Mouse (Mus musculus) limb, embryonic 11.5 days (tissue): Measurements from ENCODE around the gene Il23r. TPM values are rescaled to one million over a fixed set of nuclear protein-coding genes. Genes with fewer than 3 reads are reported as not detected.

Source experiments
- ATAC-seq: fragments of 200-750 bp; cut with Nextera tagmentation; 2 replicates; pipeline ENCODE4 v1.8.0; 2017; ENCODE audit warnings: low read depth; ENCODE audit not compliant: insufficient number of reproducible peaks, low FRiP score, low TSS enrichment
- DNase-seq: peaks from one replicate; pipeline ENCODE4 v3.0.0-alpha.2; 2015; ENCODE audit warnings: low spot score
- H3K27ac ChIP-seq: fragments of 300-500 bp; sonication (generic); replicated peaks from 2 replicates; pipeline ENCODE4 v1.5.1; 2014; ENCODE audit warnings: low read depth, mild to moderate bottlenecking, low read length
- H3K27me3 ChIP-seq: fragments of 300-500 bp; sonication (generic); 2 replicates; pipeline ENCODE4 v1.6.1; 2014; ENCODE audit warnings: mild to moderate bottlenecking, low read length, mixed read lengths; ENCODE audit not compliant: control insufficient read depth, insufficient read depth
- H3K36me3 ChIP-seq: fragments of 300-500 bp; sonication (generic); 2 replicates; pipeline ENCODE4 v1.6.1; 2014; ENCODE audit warnings: mild to moderate bottlenecking, low read length, moderate library complexity, mixed read lengths; ENCODE audit not compliant: control insufficient read depth, insufficient read depth
- H3K4me1 ChIP-seq: fragments of 300-500 bp; sonication (generic); 2 replicates; pipeline ENCODE4 v1.6.1; 2014; ENCODE audit warnings: low read length, mixed read lengths; ENCODE audit not compliant: control insufficient read depth, insufficient read depth
- H3K4me2 ChIP-seq: fragments of 300-500 bp; sonication (generic); 2 replicates; pipeline ENCODE4 v1.6.1; 2014; ENCODE audit warnings: low read depth, mild to moderate bottlenecking, moderate library complexity; ENCODE audit not compliant: severe bottlenecking
- H3K4me3 ChIP-seq: fragments of 300-500 bp; sonication (generic); 2 replicates; pipeline ENCODE4 v1.5.1; 2014; ENCODE audit warnings: low read depth, low read length
- H3K9ac ChIP-seq: fragments of 300-500 bp; sonication (generic); 2 replicates; pipeline ENCODE4 v1.6.1; 2014; ENCODE audit warnings: mild to moderate bottlenecking, low read length
- H3K9me3 ChIP-seq: fragments of 300-500 bp; sonication (generic); 2 replicates; pipeline ENCODE4 v1.6.1; 2016; ENCODE audit warnings: low read length; ENCODE audit not compliant: control insufficient read depth
- WGBS: fragments of 180-500 bp; shearing (Covaris S2); extraction: QIAGEN DNeasy Blood & Tissue Kit; methylation state at CpG from one replicate; pipeline ENCODE4 v1.1.7; 2014; 5-methylcytosine and 5-hydroxymethylcytosine counted together
- polyA plus RNA-seq: library from polyadenylated mRNA; unstranded; fragments of >200 nt; fragmentation: Nextera tagmentation; extraction: Ambion mirVana; gene quantifications from 2 replicates; pipeline ENCODE4 v1.2.1, GENCODE M21; 2014

Gene Il23r
- polyA plus RNA-seq = not detected in 2 replicates

DNA sequence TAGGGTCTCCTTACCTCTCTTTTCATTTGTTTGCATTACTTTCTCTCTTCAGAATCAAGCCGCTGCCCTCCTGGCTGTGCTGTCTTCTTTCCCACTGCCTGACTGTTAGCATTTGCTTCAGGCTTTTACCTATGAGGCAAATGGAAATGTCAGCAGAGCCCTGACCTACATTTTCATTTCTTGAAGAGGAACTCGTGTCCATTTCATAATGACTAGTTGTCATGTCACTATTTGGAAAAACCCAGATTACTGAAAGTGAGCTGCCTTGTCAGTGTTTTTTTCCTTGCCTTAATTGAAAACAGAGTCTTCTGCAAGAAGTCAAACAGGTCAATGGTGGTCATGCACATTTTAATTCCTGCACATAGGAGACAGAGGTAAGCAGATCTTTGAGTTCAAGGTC is at the start of gene Il23r:
Gene Il23r, minus strand, starts transcription at position 101 of the 400 bp plus-strand sequence.
- H3K27ac ChIP-seq = no peak within 1 kb of the TSS
- H3K4me3 ChIP-seq = no peak within 1 kb of the TSS
- 72% methylated on average over 2 of the region's 2 CpGs for WGBS
- no peak within 1 kb of the TSS for H3K4me2 ChIP-seq
- no peak within 1 kb of the TSS for H3K9ac ChIP-seq
- no peaks in the 10 kb centered on the region for H3K4me1 ChIP-seq
- H3K27me3 ChIP-seq = no peaks in the 10 kb centered on the region
- H3K9me3 ChIP-seq = no peaks in the 10 kb centered on the region
- no peaks in the 10 kb centered on the region for H3K36me3 ChIP-seq
- ATAC-seq (no peak), DNase-seq (no peak)

GRCm38 (mm10) chr6:67535777-67536054 is 44.1 kb upstream of the Il23r start, which contains the start of gene Tacstd2:
Tacstd2 (minus strand) TSS chr6:67535796.
- ATAC-seq = no peak
- Histone ChIP-seq H3K4me1 (peaks cover 3% of the 10 kb centered on the region; the same call in 1 of the 2 replicates), H3K27me3 (peaks cover 42% of the 10 kb centered on the region), H3K9ac (no peak within 1 kb of the TSS), H3K4me3 (peak within 1 kb of the TSS; percentile 34), H3K4me2 (peak within 1 kb of the TSS; percentile 65), H3K9me3 (no peaks in the 10 kb centered on the region), H3K36me3 (no peaks in the 10 kb centered on the region), H3K27ac (no peak within 1 kb of the TSS)
- no peak for DNase-seq
- 8% methylated on average over 8 of the region's 8 CpGs for WGBS

DNA sequence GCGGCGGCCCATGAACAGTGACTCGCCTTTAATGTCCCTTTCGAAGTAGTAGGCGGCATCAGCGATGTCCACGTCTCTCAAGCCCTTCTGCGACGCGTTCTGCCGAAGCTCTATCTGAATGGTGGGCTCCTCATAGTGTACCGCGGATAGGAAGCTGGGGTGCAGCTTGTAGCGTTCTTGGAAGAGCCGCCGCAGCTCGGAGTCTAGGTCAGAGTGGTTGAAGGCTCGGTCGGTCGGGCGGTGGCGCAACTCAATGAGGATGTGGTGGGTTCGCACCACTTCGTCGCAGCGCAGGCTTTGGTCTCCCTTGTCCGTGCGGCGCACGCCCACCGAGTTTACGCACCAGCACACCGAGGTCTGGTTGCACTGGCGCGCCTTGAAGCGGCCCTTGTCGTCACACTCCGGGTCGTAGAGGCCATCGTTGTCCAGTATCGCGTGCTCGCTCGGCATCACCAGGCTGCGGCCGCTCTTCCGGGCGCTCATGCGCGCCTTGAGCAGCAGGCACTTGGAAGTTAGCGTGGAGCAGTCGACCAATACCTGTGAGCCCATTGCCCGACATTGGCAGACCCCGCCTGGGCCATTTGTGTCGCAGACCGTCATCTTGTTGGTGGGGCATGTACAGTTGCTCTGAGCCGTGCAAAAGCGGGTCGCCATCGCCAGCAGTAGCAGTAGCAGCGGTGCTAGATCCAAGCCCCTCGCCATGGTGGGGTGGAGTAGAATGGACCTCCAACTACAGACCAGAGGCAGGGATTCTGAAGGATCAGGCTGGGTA is 43.5 kb upstream of the Il23r start:
- Histone ChIP-seq H3K9me3 (no peaks in the 10 kb centered on the region), H3K9ac (no peak overlapping the region), H3K27ac (no peak overlapping the region), H3K4me1 (peaks cover 3% of the 10 kb centered on the region; the same call in 1 of the 2 replicates), H3K27me3 (peaks cover 42% of the 10 kb centered on the region), H3K4me3 (peak overlapping the region; percentile 34), H3K36me3 (no peaks in the 10 kb centered on the region), H3K4me2 (peak overlapping the region; percentile 65)
- ATAC-seq = peak; percentile 49; the same call in 1 of the 2 replicates
- WGBS = 1% methylated on average over 62 of the region's 62 CpGs
- DNase-seq = peak; percentile 61

GRCm38 (mm10) chr6:67534191-67535004 is 42.7 kb upstream of the Il23r start:
- DNase-seq (peak; percentile 32), ATAC-seq (no peak)
- H3K9me3 ChIP-seq = no peaks in the 10 kb centered on the region
- peaks cover 42% of the 10 kb centered on the region for H3K27me3 ChIP-seq
- no peak overlapping the region for H3K27ac ChIP-seq
- no peak overlapping the region for H3K9ac ChIP-seq
- H3K36me3 ChIP-seq = no peaks in the 10 kb centered on the region
- H3K4me2 ChIP-seq = peak overlapping the region; percentile 65
- H3K4me3 ChIP-seq = peak overlapping the region; percentile 34
- peaks cover 3% of the 10 kb centered on the region; the same call in 1 of the 2 replicates for H3K4me1 ChIP-seq
- 4% methylated on average over 31 of the region's 31 CpGs for WGBS

GRCm38 (mm10) chr6:67532665-67533440 is 41.2 kb upstream of the Il23r start:
- ATAC-seq (peak; percentile 80), DNase-seq (peak; percentile 73)
- Histone ChIP-seq H3K4me1 (peaks cover 3% of the 10 kb centered on the region; the same call in 1 of the 2 replicates), H3K27me3 (peaks cover 42% of the 10 kb centered on the region), H3K4me2 (peak overlapping the region; percentile 41), H3K9ac (no peak overlapping the region), H3K4me3 (peak overlapping the region; percentile 11; the same call in 1 of the 2 replicates), H3K9me3 (no peaks in the 10 kb centered on the region), H3K27ac (no peak overlapping the region), H3K36me3 (no peaks in the 10 kb centered on the region)
- 7% methylated on average over 29 of the region's 29 CpGs for WGBS

DNA sequence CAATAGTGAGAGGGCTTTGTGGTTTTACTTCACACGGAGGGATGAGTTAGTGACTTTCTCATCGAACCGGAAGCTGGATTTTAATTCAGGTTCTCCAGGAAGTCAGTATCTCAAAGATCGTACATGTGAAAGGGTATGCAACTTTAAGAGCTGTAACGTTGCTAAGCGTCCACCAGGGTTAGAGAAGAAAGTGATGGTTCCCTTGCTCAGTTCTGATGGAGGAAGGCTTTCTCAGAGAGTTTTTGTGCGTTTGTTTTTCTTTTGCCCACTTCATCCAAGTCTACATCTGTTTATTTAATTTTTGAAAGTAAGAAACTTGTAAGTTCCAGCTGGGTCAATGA is 40.1 kb upstream of the Il23r start:
- WGBS = 65% methylated on average over 7 of the region's 7 CpGs
- DNase-seq = no peak
- H3K27ac ChIP-seq = no peak overlapping the region

DNA sequence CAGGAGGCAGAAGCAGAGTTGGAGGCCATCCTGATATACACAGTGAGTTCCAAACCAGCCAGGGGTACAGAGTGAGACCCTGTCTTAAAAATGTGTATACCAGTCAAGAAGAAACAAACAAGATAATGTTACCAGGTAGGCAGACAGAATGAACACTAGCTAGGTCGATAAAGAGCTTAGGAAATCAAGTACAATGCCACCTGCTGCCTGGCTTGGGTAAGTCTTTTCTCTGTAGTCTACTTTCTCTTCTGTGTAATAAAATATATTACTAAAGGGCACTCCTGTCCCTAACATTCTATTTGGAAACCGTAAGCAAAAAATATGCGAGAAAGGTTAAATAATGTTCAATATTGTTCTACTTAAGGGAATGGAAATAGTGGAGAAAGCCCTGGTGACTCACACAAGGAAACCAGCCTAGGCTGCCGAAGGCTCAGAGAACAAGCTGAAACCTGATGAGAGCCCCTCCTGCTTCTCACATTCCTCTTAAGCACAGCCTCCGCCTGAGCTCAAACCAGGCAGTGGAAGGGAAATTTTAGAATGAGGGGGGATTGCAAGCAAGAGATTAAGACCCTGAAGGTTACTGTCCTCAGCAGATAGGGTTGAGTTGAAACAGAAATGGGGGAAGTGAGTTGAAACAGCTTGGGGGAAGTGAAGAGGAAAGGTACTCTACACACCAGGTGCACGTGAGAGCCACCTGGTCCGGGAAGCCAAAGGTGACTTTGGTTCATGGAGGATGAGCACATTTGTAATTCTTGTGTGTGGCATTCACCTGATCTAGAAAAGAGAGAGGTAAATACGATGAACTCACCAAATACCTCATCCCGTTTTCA is 39.6 kb upstream of the Il23r start:
- Histone ChIP-seq H3K9ac (no peak overlapping the region), H3K4me2 (no peak overlapping the region), H3K27me3 (peaks cover 39% of the 10 kb centered on the region), H3K9me3 (no peaks in the 10 kb centered on the region), H3K36me3 (no peaks in the 10 kb centered on the region), H3K4me1 (peaks cover 3% of the 10 kb centered on the region; the same call in 1 of the 2 replicates), H3K27ac (no peak overlapping the region), H3K4me3 (no peak overlapping the region)
- no peak for ATAC-seq
- DNase-seq = no peak
- WGBS = 58% methylated on average over 9 of the region's 9 CpGs

More for the DNA sequence above, 40.1 kb upstream of the Il23r start:
- Histone ChIP-seq H3K9ac (no peak overlapping the region), H3K4me1 (peaks cover 3% of the 10 kb centered on the region; the same call in 1 of the 2 replicates), H3K36me3 (no peaks in the 10 kb centered on the region), H3K4me3 (no peak overlapping the region), H3K4me2 (no peak overlapping the region), H3K27me3 (peaks cover 42% of the 10 kb centered on the region), H3K9me3 (no peaks in the 10 kb centered on the region)
- ATAC-seq = no peak
